Mouse (Mus musculus): ENCODE results near the gene Gm4707. TPM values are rescaled to one million over a fixed set of nuclear protein-coding genes. Genes with fewer than 3 reads are reported as not detected.
"Not testable (repeated sequence)": the region's sequence is repeated elsewhere in the genome, so short reads cannot be mapped to it uniquely, and the experiment has no call there.

Gene Gm4707
- polyA plus RNA-seq, 1 experiment from 2014 or later, result 4.3 TPM

- not testable (repeated sequence) for H3K4me1 ChIP-seq (replicated peaks); H3K9ac ChIP-seq (replicated peaks); H3K27me3 ChIP-seq; H3K27ac ChIP-seq; H3K4me2 ChIP-seq (replicated peaks); H3K4me3 ChIP-seq (replicated peaks); ATAC-seq
- 84% methylated on average over 5 of the region's 5 CpGs for WGBS
- Histone ChIP-seq H3K9me3 (peaks cover 13% of the 10 kb centered on the region), H3K36me3 (peaks cover 51% of the 10 kb centered on the region)
Measured at GRCm38 (mm10) chr17:71419448-71419847, 40.3 kb downstream of the Gm4707 start.

- H3K9ac ChIP-seq (replicated peaks), result no peak overlapping the region
- no peak overlapping the region for H3K4me3 ChIP-seq (replicated peaks)
- no peak overlapping the region for H3K4me2 ChIP-seq (replicated peaks)
- ATAC-seq, result no peak
- WGBS, result 98% methylated on average over 1 of the region's 1 CpGs
- peaks cover 6% of the 10 kb centered on the region for H3K9me3 ChIP-seq
- no peaks in the 10 kb centered on the region for H3K27me3 ChIP-seq
- H3K27ac ChIP-seq, result no peak overlapping the region
- no peaks in the 10 kb centered on the region for H3K4me1 ChIP-seq (replicated peaks)
- peaks cover 33% of the 10 kb centered on the region for H3K36me3 ChIP-seq
Measured at GRCm38 (mm10) chr17:71417008-71417407, 42.7 kb downstream of the Gm4707 start.

Other genes with a start within 250 kb of the Gm4707 start
- 2.0 and 2.5 TPM in 2 replicates for gene Emilin2, start 147.9 kb downstream of the Gm4707 start, polyA plus RNA-seq (2015; fragmentation: Nextera tagmentation; extraction: Ambion mirVana)
- gene Smchd1, start 15.4 kb upstream of the Gm4707 start, polyA plus RNA-seq (2015; fragmentation: Nextera tagmentation; extraction: Ambion mirVana), result 48.6 and 60.5 TPM in 2 replicates
- gene Ndc80, start 66.9 kb upstream of the Gm4707 start, polyA plus RNA-seq (2015; fragmentation: Nextera tagmentation; extraction: Ambion mirVana), result 19.7 and 20.0 TPM in 2 replicates
- gene Spdya, start 92.1 kb upstream of the Gm4707 start, polyA plus RNA-seq (2015; fragmentation: Nextera tagmentation; extraction: Ambion mirVana), result 1.0 and 1.2 TPM in 2 replicates
- 49.5 and 57.0 TPM in 2 replicates for gene Wdr43, start 156.0 kb upstream of the Gm4707 start, polyA plus RNA-seq (2015; fragmentation: Nextera tagmentation; extraction: Ambion mirVana)
- 0.27 and 0.49 TPM in 2 replicates for gene Togaram2, start 213.3 kb upstream of the Gm4707 start, polyA plus RNA-seq (2015; fragmentation: Nextera tagmentation; extraction: Ambion mirVana)